In genomic region chr17:63402741-63403681, GRCm38 (mm10) we compare ENCODE assay signal across 7 mouse cellular contexts.
DNase-seq lines count a peak whose midpoint lies in the region; TF ChIP-seq lines count a peak whose summit lies in the region.

No protein-coding gene starts in this region.

- no peak for TF ChIP-seq POLR2A in kidney, adult 2 months (IDR thresholded peaks at IDR 0.05; ENCODE audit: low read depth, low read length)

- H3K4me3 ChIP-seq in kidney, adult 2 months (ENCODE audit: insufficient read depth, low read depth, low read length) = no peak overlapping the region

- H3K36me3 ChIP-seq in kidney, adult 2 months (ENCODE audit: control insufficient read depth, insufficient read depth, low read length) = no peaks in the 10 kb centered on the region

- DNase-seq in ovary, adult 18-20 months (ENCODE audit: low spot score) = peak; percentile 26
- DNase-seq in ovary, postnatal 36 days (ENCODE audit: low spot score) = no peak
- peak; percentile 13 for DNase-seq in gastrocnemius, postnatal 10 days
- peak; percentile 81 for DNase-seq in kidney, adult 2 months
- peak; percentile 23 for DNase-seq in lung, postnatal 36 days
- DNase-seq in right cerebral cortex, postnatal 36 days (ENCODE audit: low spot score in 2 of 2) = no peak
- DNase-seq in frontal cortex, postnatal 36 days (ENCODE audit: low spot score in 2 of 2) = no peak

- H3K4me1 ChIP-seq in kidney, adult 2 months (ENCODE audit: control insufficient read depth, insufficient read depth, low read length) = peaks cover 23% of the 10 kb centered on the region

- peak overlapping the region; percentile 74 for H3K27ac ChIP-seq in kidney, adult 2 months (ENCODE audit: insufficient read depth, low read depth, low read length)

- 41% methylated on average over 13 of the region's 13 CpGs for WGBS in kidney, adult 2 months

- TF ChIP-seq CTCF in kidney, adult 2 months (conservative IDR thresholded peaks at IDR 0.05; ENCODE audit: insufficient read depth, insufficient read length, low read depth, low read length) = peak; percentile 41

- no peaks in the 10 kb centered on the region for H3K27me3 ChIP-seq in kidney, adult 2 months (replicated peaks; ENCODE audit: control insufficient read depth, insufficient read depth, low read length)

Comparison
In these comparisons a context has a peak if more than half of its experiments do, and no peak if none do; other contexts are left out.
1. DNase-seq: peak in ovary, adult 18-20 months (single experiment), gastrocnemius, postnatal 10 days (single experiment), kidney, adult 2 months (single experiment) and lung, postnatal 36 days (single experiment); none in ovary, postnatal 36 days (single experiment), right cerebral cortex, postnatal 36 days (0 of 2) and frontal cortex, postnatal 36 days (0 of 2).